Mouse (Mus musculus): ENCODE data around the gene Hspb8.

GRCm38 (mm10) chr5:116404063-116404462, 18.6 kb downstream of the Hspb8 start:
- no peak for TF ChIP-seq CTCF (IDR thresholded peaks at IDR 0.05; ENCODE audit: low read depth, low read length)
- no peak for TF ChIP-seq POLR2A (IDR thresholded peaks at IDR 0.05; ENCODE audit: borderline replicate concordance, low read depth, low read length)
